Mouse (Mus musculus): ENCODE measurements around the gene Cryba4. TPM values are rescaled to one million over a fixed set of nuclear protein-coding genes. Genes with fewer than 3 reads are reported as not detected.

Cryba4 gene
- total and polyA plus RNA-seq, 2 experiments from 2014 or later: 2.4 TPM; not detected in 1

DNA sequence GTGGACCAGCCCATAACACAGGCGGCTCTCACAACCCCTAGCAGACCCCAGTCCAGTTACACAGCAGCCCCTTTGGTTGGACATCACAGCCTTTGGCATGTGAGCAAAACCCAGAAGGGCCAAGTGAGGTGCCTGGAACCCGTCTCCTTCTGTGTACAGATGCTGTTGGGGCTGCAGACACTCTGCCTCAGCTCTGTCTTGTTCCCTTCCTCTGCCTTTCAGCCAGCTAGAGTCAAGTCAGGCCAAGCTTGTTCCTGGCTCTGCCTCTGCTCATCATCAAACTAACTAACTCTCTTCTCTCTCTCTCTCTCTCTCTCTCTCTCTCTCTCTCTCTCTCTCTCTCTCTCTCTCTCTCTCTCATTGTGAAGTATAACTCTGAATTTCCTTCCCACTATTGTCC is 15.7 kb downstream of the Cryba4 start:
- Histone ChIP-seq H3K9ac (no peak overlapping the region), H3K4me1 (ENCODE audit: insufficient read depth) (peaks cover 5% of the 10 kb centered on the region; the same call in 1 of the 2 replicates), H3K36me3 (ENCODE audit: insufficient read depth) (no peaks in the 10 kb centered on the region), H3K4me3 (ENCODE audit: low read depth, low read length) (no peak overlapping the region), H3K9me3 (ENCODE audit: low read length) (no peaks in the 10 kb centered on the region), H3K27me3 (ENCODE audit: insufficient read depth, low read length) (no peaks in the 10 kb centered on the region), H3K4me2 (ENCODE audit: low read depth) (no peak overlapping the region), H3K27ac (ENCODE audit: low read depth, low read length) (no peak overlapping the region)
- no peak for ATAC-seq
- 66% methylated on average over 2 of the region's 2 CpGs for WGBS
- no peak for DNase-seq
- no peak for TF ChIP-seq CTCF (IDR thresholded peaks at IDR 0.05; ENCODE audit: low read depth)

DNA sequence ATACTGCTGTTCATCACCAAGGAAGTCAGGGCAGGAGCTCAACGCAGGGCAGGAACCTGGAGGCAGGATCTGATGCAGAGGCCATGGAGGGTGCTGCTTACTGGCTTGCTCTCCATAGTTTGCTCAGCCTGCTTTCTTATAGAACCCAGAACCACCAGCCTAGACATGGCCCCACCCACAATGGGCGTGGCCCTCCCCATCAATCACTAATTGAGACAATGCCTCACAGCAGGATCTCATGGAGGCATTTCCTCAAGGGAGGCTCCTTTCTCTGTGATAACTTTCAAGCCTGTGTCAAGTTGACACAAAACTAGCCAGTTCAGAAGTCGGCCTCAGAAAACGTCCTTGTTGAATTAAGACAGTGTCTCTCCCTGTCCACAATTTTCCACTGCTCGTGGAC is 16.5 kb downstream of the Cryba4 start:
- Histone ChIP-seq H3K4me3 (ENCODE audit: low read depth, low read length) (no peak overlapping the region), H3K9me3 (ENCODE audit: low read length) (no peaks in the 10 kb centered on the region), H3K4me2 (ENCODE audit: low read depth) (no peak overlapping the region), H3K27ac (ENCODE audit: low read depth, low read length) (no peak overlapping the region), H3K27me3 (ENCODE audit: insufficient read depth, low read length) (no peaks in the 10 kb centered on the region), H3K4me1 (ENCODE audit: insufficient read depth) (peaks cover 5% of the 10 kb centered on the region; the same call in 1 of the 2 replicates), H3K9ac (no peak overlapping the region), H3K36me3 (ENCODE audit: insufficient read depth) (no peaks in the 10 kb centered on the region)
- DNase-seq: no peak
- TF ChIP-seq CTCF (IDR thresholded peaks at IDR 0.05; ENCODE audit: low read depth): no peak
- no peak for ATAC-seq
- 60% methylated on average over 5 of the region's 5 CpGs for WGBS

DNA sequence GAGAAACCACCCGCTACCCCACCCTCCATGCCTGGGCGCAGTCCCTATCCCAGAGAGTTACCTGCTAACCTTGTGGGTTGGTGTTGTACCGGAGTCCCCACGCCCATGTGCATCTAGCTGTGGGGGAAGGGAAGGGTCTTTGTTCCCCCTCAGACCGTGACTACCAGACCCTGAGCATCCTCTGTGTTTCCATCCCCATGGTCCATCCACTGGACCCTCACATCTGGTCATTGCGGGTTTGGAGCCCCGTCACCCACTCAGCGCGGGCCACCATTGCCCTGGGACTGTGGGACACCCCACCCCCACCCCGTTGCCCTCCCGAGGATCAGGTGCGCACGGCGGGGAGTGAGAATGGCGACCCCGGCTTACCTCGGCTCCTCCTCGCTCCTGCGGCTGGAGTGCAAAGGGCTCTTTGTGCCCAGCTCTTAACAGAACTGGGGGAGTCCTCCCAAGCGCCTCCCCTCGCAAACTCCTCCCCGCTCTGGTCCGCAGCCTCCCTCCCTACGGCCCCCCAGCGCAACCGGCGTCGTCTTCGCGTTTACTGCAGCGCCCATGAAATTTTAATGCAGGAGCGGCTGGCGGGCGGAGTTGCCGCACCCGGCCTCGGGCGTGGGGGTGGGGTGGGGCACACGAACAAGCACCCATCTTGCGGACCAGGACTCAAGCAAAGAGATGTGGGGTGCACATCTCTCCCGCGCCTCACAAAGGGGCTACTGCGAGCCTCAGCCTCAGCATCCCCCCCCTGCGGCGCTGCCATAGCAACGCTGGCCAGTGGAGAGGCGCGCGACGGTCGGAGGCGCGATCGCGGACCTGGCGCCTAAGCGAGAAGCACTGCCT is 23.9 kb downstream of the Cryba4 start:
- peak; percentile 80 for ATAC-seq
- Histone ChIP-seq H3K9ac (peak overlapping the region; percentile 91), H3K27me3 (ENCODE audit: insufficient read depth, low read length) (no peaks in the 10 kb centered on the region), H3K27ac (ENCODE audit: low read depth, low read length) (peak overlapping the region; percentile 92), H3K4me3 (ENCODE audit: low read depth, low read length) (peak overlapping the region; percentile 69), H3K4me2 (ENCODE audit: low read depth) (peak overlapping the region; percentile 84), H3K36me3 (ENCODE audit: insufficient read depth) (peaks cover 12% of the 10 kb centered on the region), H3K9me3 (ENCODE audit: low read length) (no peaks in the 10 kb centered on the region), H3K4me1 (ENCODE audit: insufficient read depth) (peaks cover 15% of the 10 kb centered on the region)
- WGBS: under 1% methylated on average over 56 of the region's 57 CpGs
- peak; percentile 86 for DNase-seq
- peak; percentile 20; the same call in 1 of the 2 replicates for TF ChIP-seq CTCF (IDR thresholded peaks at IDR 0.05; ENCODE audit: low read depth)

- DNase-seq (peak; percentile 64), ATAC-seq (no peak; the same call in none of the 2 replicates)
- H3K4me2 ChIP-seq (ENCODE audit: low read depth): peak overlapping the region; percentile 84
- peak overlapping the region; percentile 92 for H3K27ac ChIP-seq (ENCODE audit: low read depth, low read length)
- H3K4me3 ChIP-seq (ENCODE audit: low read depth, low read length): peak overlapping the region; percentile 69
- no peaks in the 10 kb centered on the region for H3K9me3 ChIP-seq (ENCODE audit: low read length)
- WGBS: 2% methylated on average over 13 of the region's 13 CpGs
- TF ChIP-seq CTCF (IDR thresholded peaks at IDR 0.05; ENCODE audit: low read depth): no peak
- peaks cover 15% of the 10 kb centered on the region for H3K4me1 ChIP-seq (ENCODE audit: insufficient read depth)
- H3K27me3 ChIP-seq (ENCODE audit: insufficient read depth, low read length): no peaks in the 10 kb centered on the region
- peak overlapping the region; percentile 91 for H3K9ac ChIP-seq
- H3K36me3 ChIP-seq (ENCODE audit: insufficient read depth): peaks cover 16% of the 10 kb centered on the region
These were observed 24.4 kb downstream of the Cryba4 start for GRCm38 (mm10) chr5:112227898-112228239.

DNA sequence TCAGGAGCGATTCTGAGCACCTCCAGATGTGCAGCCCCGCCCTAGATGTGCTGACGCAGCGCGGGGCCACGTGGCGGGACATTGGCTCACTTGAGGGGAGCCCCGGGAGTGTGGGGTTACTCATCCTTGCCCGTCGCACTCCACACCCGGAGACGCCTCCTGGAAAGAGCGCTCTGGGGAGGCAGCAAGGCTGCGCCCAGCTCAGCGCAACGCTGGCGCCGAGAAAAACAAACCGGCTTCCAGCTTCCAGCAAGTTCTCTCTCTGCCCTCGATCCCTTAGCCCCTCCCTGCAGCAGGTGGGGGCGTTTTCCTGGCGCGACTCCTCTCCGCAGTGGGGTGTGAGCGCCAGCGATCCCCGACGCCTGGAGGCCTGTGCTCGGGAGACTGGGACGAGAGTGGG is 25.0 kb downstream of the Cryba4 start:
- Histone ChIP-seq H3K4me1 (ENCODE audit: insufficient read depth) (peaks cover 15% of the 10 kb centered on the region), H3K4me3 (ENCODE audit: low read depth, low read length) (peak overlapping the region; percentile 69), H3K27ac (ENCODE audit: low read depth, low read length) (peak overlapping the region; percentile 92), H3K36me3 (ENCODE audit: insufficient read depth) (peaks cover 16% of the 10 kb centered on the region), H3K4me2 (ENCODE audit: low read depth) (peak overlapping the region; percentile 84), H3K9me3 (ENCODE audit: low read length) (no peaks in the 10 kb centered on the region), H3K27me3 (ENCODE audit: insufficient read depth, low read length) (no peaks in the 10 kb centered on the region), H3K9ac (peak overlapping the region; percentile 91)
- 2% methylated on average over 30 of the region's 30 CpGs for WGBS
- DNase-seq (peak; percentile 64), ATAC-seq (peak; percentile 36)
- TF ChIP-seq CTCF (IDR thresholded peaks at IDR 0.05; ENCODE audit: low read depth): no peak

DNA sequence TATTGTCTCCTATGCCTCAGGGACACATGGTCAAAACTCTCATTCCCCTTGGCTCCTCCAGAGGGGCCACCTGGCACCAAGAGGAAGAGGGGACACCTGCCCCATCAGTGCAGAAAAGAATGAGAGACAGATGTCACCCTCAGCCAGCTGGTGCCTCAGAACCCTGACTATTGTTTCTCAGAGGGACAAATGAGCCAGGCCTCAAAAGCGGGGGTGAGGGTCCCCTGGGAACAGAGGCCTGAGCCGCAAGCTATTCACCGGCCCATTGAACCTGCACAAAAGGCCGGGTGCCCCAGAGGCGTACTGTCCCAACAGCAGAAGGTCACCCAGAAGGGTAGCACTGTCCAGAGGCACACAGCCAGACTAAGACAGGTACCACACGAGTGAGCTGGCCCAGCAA is 26.7 kb downstream of the Cryba4 start:
- no peak for ATAC-seq

DNA sequence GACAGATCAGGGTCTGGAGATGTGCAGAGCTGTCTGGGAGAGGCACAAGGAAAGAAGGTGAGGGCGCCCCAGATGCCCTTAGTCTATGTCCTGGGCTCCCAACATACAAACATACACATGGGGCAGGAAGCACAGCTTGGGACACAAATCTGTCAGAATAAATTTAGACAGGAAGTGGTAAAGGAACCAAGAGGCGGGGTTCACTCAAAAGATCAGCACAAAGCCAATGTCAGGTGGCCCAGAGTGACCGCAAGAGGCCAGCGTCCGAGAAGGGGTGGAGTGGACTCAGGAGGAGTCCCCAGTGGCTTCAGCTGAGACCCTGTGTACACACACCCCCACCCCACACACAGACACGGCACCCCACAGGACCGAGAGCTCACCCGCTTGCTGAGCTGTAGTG is 32.1 kb downstream of the Cryba4 start:
- no peak for TF ChIP-seq CTCF (IDR thresholded peaks at IDR 0.05; ENCODE audit: low read depth)
- Histone ChIP-seq H3K9me3 (ENCODE audit: low read length) (no peaks in the 10 kb centered on the region), H3K4me1 (ENCODE audit: insufficient read depth) (peaks cover 10% of the 10 kb centered on the region), H3K4me3 (ENCODE audit: low read depth, low read length) (no peak overlapping the region), H3K9ac (no peak overlapping the region), H3K27ac (ENCODE audit: low read depth, low read length) (no peak overlapping the region), H3K27me3 (ENCODE audit: insufficient read depth, low read length) (no peaks in the 10 kb centered on the region), H3K36me3 (ENCODE audit: insufficient read depth) (peaks cover 48% of the 10 kb centered on the region), H3K4me2 (ENCODE audit: low read depth) (no peak overlapping the region)
- DNase-seq (no peak), ATAC-seq (no peak)
- WGBS: 87% methylated on average over 8 of the region's 8 CpGs

More for the DNA sequence above, 26.7 kb downstream of the Cryba4 start:
- no peaks in the 10 kb centered on the region for H3K27me3 ChIP-seq (ENCODE audit: insufficient read depth, low read length)
- no peak for TF ChIP-seq CTCF (IDR thresholded peaks at IDR 0.05; ENCODE audit: low read depth)
- peak overlapping the region; percentile 69 for H3K4me3 ChIP-seq (ENCODE audit: low read depth, low read length)
- H3K4me1 ChIP-seq (ENCODE audit: insufficient read depth): peaks cover 15% of the 10 kb centered on the region
- peak overlapping the region; percentile 43 for H3K9ac ChIP-seq
- no peak overlapping the region for H3K27ac ChIP-seq (ENCODE audit: low read depth, low read length)
- peaks cover 28% of the 10 kb centered on the region for H3K36me3 ChIP-seq (ENCODE audit: insufficient read depth)
- no peaks in the 10 kb centered on the region for H3K9me3 ChIP-seq (ENCODE audit: low read length)
- WGBS: 10% methylated on average over 6 of the region's 6 CpGs
- H3K4me2 ChIP-seq (ENCODE audit: low read depth): peak overlapping the region; percentile 84
- DNase-seq: no peak
